Mouse (Mus musculus) left cerebral cortex, postnatal 25 days (tissue): ENCODE results near the gene Aff4. TPM values are rescaled to one million over a fixed set of nuclear protein-coding genes. Genes with fewer than 3 reads are reported as not detected.
"Not testable (repeated sequence)": the region's sequence is repeated elsewhere in the genome, so short reads cannot be mapped to it uniquely, and the experiment has no call there.

Experiments
- DNase-seq, 2 experiments: peaks; one replicate each; pipeline ENCODE4 v3.0.0; 2022; ENCODE audit warnings: low spot score in 2 of 2, mixed read lengths in 1 of 2
- intact Hi-C: fragments of 180-260 bp; cut with DNase I; formaldehyde crosslinking; loops from one replicate; pipeline ENCODE4 v1.15.1; 2025
- total RNA-seq, 2 experiments: library from RNA; stranded (reverse); gene quantifications; 2 replicates each; pipeline ENCODE4 v1.2.3; 2021

Aff4 gene
- total RNA-seq, 2 experiments from 2014 or later: 179 to 194 TPM

DNA sequence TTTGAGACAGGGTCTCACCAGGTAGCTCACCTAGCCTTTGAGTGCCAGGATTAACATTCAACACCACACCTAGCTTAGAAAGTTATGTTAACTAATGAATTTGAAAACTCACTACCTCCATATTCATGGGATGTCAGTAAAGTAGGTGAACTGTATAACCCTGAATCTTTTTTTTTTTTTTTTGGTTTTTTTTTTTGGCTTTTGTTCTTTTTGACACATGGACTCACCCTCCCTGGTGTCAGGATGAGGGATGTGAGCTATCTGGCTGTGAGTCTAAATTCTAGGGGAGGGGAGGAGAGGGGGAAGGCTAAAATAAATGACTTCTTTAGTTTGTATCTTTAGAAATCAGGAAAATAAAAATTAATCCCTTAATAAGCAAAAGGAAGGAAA lies 14.5 kb upstream of the Aff4 start:
- intact Hi-C loops: no loop called here
- DNase-seq: no peak

- intact Hi-C loops: no loop called here
These were observed 13.7 kb upstream of the Aff4 start for GRCm38 (mm10) chr11:53336924-53337323.

GRCm38 (mm10) chr11:53337684-53338083 lies 12.9 kb upstream of the Aff4 start:
- no peak for DNase-seq
- intact Hi-C loops: no loop called here

More at GRCm38 (mm10) chr11:53336924-53337323, 13.7 kb upstream of the Aff4 start:
- DNase-seq: no peak

DNA sequence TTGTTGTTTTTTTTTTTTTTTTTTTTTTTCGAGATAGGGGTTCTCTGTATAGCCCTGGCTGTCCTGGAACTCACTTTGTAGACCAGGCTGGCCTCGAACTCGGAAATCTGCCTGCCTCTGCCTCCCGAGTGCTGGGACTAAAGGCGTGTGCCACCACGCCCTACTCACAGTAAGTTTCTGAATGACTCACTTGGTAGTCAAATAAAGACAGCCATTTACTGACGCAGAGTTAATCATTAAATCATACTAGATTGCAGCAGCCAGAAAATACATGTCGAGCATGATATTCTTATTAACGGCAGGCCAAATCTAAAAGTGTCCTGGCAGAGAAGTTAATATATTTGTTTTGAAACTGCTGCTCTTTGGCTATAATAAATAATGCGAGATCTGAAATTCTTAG lies 9.6 kb upstream of the Aff4 start:
- intact Hi-C loops, DNase-seq: not testable (repeated sequence)

- intact Hi-C loops: no loop called here
- no peak for DNase-seq
These were observed 7.9 kb upstream of the Aff4 start for GRCm38 (mm10) chr11:53342711-53343110.

DNA sequence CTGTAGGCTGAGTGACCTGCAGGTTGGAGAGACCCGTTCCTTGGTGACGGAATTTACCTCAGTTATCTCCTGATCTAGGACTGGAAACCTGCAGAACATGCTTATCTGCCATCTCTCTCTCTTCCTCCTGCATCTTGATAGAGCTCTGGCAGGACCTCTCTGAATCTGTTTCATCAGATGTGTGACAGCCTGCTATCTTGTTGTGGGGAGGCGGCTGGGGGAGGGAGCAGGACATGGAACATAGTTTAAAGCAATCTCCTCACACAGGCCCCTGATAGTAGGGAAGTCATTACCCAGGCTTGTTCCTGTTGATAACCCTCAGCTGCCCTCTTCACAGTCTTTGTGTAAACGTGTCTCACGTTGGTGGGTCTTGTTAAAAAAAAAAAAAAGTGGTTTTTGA lies 5.3 kb upstream of the Aff4 start:
- intact Hi-C loops: no loop called here
- DNase-seq: no peak

DNA sequence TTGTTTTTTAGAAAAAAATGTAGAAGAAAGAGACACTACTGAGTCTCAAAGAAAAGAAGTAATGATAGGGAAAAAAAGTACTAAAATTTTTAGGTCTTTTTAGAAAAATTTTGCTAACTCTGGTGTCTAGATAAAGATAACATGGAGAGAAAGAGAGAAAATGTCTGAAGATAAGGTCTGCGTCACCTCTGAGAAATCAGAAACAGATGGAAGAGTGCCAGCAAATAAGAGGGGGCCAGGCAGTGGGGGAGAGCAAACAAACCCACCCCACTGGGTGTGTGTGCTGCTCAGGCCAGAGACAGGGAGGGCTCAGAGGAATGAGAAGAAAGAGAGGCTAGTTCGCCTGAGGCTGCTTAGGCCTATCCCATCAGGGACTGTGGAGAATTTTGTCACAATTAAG lies 4.9 kb upstream of the Aff4 start:
- no peak for DNase-seq
- intact Hi-C loops: no loop called here

DNA sequence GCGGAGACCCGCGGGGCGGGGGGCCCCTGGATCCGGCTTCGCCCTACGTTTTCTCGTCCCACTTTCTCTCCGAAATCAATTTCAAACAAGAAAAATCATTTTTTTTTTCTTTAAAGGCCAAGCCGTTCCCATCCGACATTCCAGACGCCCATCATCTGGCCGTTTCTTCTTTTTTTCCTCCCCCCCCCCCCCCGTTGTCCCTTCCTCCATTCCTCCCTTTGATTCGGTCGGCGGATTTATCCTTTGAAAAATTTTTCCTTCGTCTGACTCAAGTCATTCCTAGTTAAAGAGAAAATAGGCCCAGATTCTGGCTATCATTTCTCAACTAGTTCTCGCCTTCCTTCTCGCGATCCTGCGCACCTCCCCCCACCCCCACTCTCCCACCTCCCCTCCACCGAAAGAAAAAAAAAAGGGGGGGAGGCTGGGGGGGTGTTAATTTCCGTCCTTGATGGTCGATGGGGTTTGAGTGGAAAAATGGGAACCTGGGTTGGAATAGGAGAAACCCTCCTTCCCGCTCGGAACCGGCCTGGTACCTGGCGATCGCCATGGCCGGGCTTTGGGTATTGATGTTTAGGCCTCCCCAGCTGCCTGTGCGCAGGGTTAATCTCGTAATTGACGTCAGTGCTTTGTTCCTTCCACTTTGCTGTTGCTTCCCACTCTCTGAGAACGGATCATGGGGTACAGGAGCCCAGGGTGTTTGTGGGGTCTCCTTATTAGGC lies 750 bp downstream of the Aff4 start:
- peak; percentile 54 to 58 for DNase-seq
- intact Hi-C loops: loop anchor here (2.0 kb wide), 1 partner anchor 51 kb away; the partner anchor contains the start of gene Hspa4

- no peak for DNase-seq
- intact Hi-C loops: loop anchor here (2.0 kb wide), 1 partner anchor 51 kb away; the partner anchor contains the start of gene Hspa4
These were observed 1.4 kb downstream of the Aff4 start for GRCm38 (mm10) chr11:53351943-53352590.

GRCm38 (mm10) chr11:53358504-53359155 lies 8.0 kb downstream of the Aff4 start:
- intact Hi-C loops: no loop called here
- DNase-seq: no peak

GRCm38 (mm10) chr11:53367032-53367431 lies 16.4 kb downstream of the Aff4 start:
- no peak for DNase-seq
- intact Hi-C loops: no loop called here

GRCm38 (mm10) chr11:53378918-53379317 lies 28.3 kb downstream of the Aff4 start:
- no peak for DNase-seq
- intact Hi-C loops: no loop called here

GRCm38 (mm10) chr11:53383758-53384428 lies 33.3 kb downstream of the Aff4 start:
- intact Hi-C loops: no loop called here
- no peak for DNase-seq

DNA sequence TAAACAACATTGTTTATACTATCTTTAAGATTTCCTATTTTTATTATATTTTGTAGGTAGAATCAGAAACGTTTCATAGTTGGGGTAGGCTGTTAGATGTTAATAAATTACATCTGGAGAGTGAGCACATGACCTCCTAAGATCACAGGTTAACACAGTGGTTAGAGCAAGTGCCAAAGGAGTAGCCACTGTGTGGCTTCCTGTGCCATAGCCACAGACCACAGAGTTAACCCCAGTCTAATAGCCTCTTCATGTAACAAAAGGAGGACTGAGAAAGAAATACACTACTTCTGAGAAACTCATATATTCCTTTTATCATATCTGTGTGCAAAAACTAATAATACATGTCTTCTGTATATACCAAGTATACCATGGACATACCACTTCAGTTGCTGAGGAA lies 43.2 kb downstream of the Aff4 start:
- intact Hi-C loops: no loop called here
- DNase-seq: no peak

DNA sequence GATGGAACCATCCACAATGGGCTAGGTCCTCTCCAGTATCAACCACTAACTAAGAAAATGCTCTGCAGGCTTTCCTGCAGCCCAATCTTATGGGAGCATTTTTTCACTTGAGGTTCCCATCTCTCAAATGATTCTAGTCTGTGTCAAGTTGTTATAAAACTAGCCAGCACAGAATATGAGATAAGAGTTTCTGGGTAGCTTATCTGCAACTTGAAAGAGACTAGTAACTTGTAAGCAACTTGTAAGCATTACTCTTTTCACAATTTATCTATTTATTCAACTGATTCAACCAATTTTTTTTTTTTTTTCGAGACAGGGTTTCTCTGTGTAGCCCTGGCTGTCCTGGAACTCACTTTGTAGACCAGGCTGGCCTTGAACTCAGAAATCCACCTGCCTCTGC lies 53.0 kb downstream of the Aff4 start:
- intact Hi-C loops: no loop called here

DNA sequence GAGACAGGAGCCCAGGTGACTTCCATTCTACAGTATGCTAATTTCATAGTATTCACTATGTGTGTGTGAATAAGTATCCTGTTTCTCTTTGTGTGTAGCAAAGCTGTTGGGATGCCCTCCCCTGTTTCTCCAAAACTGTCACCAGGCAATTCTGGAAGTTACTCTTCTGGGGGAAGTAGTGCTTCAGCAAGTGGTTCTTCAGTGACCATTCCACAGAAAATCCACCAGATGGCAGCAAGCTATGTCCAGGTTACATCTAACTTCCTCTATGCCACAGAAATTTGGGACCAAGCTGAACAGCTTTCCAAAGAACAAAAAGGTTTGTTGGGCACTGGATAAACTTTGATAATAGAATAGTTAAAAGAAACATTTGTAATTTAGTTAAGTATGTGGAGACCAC lies 61.1 kb downstream of the Aff4 start:
- intact Hi-C loops: no loop called here
- DNase-seq: peak in 1 of 2 experiments; percentile 28

More for the DNA sequence above, 53.0 kb downstream of the Aff4 start:
- DNase-seq: no peak

GRCm38 (mm10) chr11:53413871-53414270 lies 63.2 kb downstream of the Aff4 start:
- DNase-seq: no peak
- intact Hi-C loops: no loop called here

DNA sequence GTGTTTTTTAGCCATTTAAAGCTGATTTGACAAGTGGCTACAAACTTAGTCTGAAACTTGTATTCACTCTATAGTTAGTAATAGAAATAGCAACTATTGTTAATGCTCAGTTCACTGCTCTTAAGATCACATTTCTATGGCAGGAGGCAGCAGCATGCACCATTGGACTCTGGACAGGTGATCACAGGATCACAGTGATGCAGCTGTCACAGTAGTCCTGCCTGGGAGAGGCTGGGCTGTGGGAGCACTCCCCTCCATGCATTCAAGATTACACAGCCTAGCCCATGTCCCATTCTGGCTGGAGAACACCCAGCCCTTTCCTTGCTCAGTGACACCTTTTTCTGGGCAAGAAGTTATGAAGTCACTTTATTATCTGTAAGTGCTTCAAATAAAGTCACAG lies 67.4 kb downstream of the Aff4 start:
- intact Hi-C loops: no loop called here
- no peak for DNase-seq

DNA sequence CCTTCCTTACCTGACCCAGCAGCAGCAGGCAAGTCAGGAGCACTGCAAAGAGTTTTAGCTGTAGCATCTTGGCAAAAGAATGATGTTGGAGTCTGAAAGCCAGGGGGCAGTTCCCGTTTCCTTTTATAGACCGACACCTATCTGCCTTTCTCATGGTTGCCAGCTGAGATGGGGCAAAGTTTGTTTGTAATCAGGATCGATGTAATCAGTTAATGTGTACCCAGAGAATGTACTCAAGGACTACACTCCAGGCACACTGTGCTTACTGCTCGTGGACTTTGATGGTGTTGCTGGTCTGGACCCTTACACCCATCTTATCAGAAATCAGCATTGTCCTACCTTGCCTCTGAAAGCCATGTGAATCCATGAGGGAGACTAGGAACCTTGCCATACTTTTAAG lies 72.4 kb downstream of the Aff4 start, which contains the start of gene Leap2:
Gene Leap2, minus strand, starts transcription at position 135 of the 400 bp plus-strand sequence.
- no peak for DNase-seq
- intact Hi-C loops: no loop called here

GRCm38 (mm10) chr11:53424826-53425225 lies 74.2 kb downstream of the Aff4 start:
- DNase-seq: peak in 1 of 2 experiments; percentile 28
- intact Hi-C loops: no loop called here
